Mouse (Mus musculus) lung, postnatal 0 days (tissue): ENCODE data around the gene Phxr2.

Experiments used
- CTCF ChIP-seq: IDR thresholded peaks from 2 replicates; pipeline ENCODE4 v1.5.1; 2016; ENCODE audit warnings: antibody characterized with exemption, mild to moderate bottlenecking
- EP300 ChIP-seq: IDR thresholded peaks from 2 replicates; pipeline ENCODE4 v1.6.1; 2016; ENCODE audit warnings: antibody characterized with exemption, mild to moderate bottlenecking, control low read depth

DNA sequence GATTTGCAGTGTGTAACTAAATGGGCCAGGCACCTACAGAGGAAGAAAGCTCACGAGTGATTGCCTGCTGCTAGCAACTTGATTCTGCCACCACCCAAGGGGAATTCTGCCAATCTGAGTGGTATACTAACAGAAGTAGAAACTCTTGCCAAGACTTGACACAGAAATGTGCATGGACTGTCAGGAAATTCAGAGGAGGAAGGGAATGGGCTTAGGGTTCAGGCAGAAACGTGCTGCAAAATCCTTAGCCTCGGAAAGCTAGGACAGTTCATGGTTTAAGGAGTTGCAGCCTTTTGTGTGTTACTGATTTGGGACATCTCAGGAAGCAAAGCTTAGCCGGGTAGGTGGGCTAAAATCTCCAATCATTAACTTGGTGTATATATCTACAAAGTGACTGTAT, at the start of gene Phxr2:
- TF ChIP-seq CTCF (no peak), EP300 (no peak)
